Mouse (Mus musculus): ENCODE measurements around the gene Scnn1g. TPM values are rescaled to one million over a fixed set of nuclear protein-coding genes. Genes with fewer than 3 reads are reported as not detected.

The Scnn1g gene
- polyA plus RNA-seq, 1 experiment: not detected

- Histone ChIP-seq H3K27ac (replicated peaks; ENCODE audit: low read depth, low read length) (no peak overlapping the region), H3K4me3 (ENCODE audit: insufficient read depth, low read depth, low read length) (no peak overlapping the region), H3K4me1 (ENCODE audit: control insufficient read depth, insufficient read depth, insufficient read length, low read length) (peaks cover 4% of the 10 kb centered on the region; the same call in 1 of the 2 replicates)
Observed at GRCm38 (mm10) chr7:121805811-121806496, 71.7 kb downstream of the Scnn1g start.

GRCm38 (mm10) chr7:121807726-121808580 lies 73.7 kb downstream of the Scnn1g start:
- no peak overlapping the region for H3K27ac ChIP-seq (replicated peaks; ENCODE audit: low read depth, low read length)
- H3K4me1 ChIP-seq (ENCODE audit: control insufficient read depth, insufficient read depth, insufficient read length, low read length): peaks cover 2% of the 10 kb centered on the region; the same call in 1 of the 2 replicates
- no peak overlapping the region for H3K4me3 ChIP-seq (ENCODE audit: insufficient read depth, low read depth, low read length)

Other genes starting within 250 kb of the Scnn1g start
- 3.4 and 3.5 TPM in 2 replicates for gene Usp31, start 27.2 kb upstream of the Scnn1g start, polyA plus RNA-seq (2012; ENCODE audit: insufficient read depth, insufficient read length, missing spikeins)
- gene Scnn1b, start 130.6 kb downstream of the Scnn1g start, polyA plus RNA-seq (2012; ENCODE audit: insufficient read depth, insufficient read length, missing spikeins): not detected in 2 replicates
- 16.1 and 16.3 TPM in 2 replicates for gene Cog7, start 247.2 kb downstream of the Scnn1g start, polyA plus RNA-seq (2012; ENCODE audit: insufficient read depth, insufficient read length, missing spikeins)

Measured in brown adipose tissue, adult 24 weeks (tissue).